Mouse (Mus musculus) E14TG2a.4 (cell line): ENCODE data around the gene Prdm1.

Experiments
- CTCF ChIP-seq: conservative IDR thresholded peaks from 2 replicates; pipeline ENCODE4 v1.5.1; 2014; ENCODE audit warnings: low read length
- NANOG ChIP-seq: IDR thresholded peaks from 2 replicates; pipeline ENCODE4 v1.6.1; 2014; ENCODE audit warnings: borderline replicate concordance, low read length, mixed read lengths
- POU5F1 ChIP-seq: IDR thresholded peaks from 2 replicates; pipeline ENCODE4 v1.6.1; 2014; ENCODE audit warnings: low read length, borderline replicate concordance

GRCm38 (mm10) chr10:44437614-44438013 lies 90.7 kb downstream of the Prdm1 start:
- no peak for TF ChIP-seq CTCF
- no peak for TF ChIP-seq NANOG
- TF ChIP-seq POU5F1 = no peak
